Mouse (Mus musculus): ENCODE data around the gene Ank3.

DNA sequence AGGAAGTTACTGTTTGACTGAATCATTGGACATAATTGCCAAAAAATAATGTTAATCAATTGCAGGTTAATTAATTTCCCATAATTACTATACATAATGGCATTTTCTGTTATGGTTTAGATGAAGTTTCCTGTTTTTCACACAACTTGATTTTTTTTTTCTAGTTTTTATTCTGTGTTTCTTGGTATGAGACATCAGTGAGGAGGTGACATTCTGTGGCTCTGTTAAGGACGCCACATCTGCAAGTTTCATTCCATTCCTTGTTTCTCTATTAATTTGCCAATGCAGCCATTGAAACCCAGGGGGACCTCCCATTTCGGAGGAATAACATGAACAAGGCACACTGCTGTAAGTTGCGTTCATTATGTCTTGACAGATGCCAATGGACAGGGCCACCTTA is 143.9 kb downstream of the Ank3 start:
- TF ChIP-seq CTCF (IDR thresholded peaks at IDR 0.05; ENCODE audit: extremely low read depth, insufficient read length, insufficient replicate concordance, low read depth, low read length): no peak
- TF ChIP-seq POLR2A (IDR thresholded peaks at IDR 0.05; ENCODE audit: low read depth, low read length): no peak
